Mouse (Mus musculus) CD8-positive naive resting alpha-beta T cell, adult 2 months (primary cell): ENCODE measurements around the gene Pcp2.

ENCODE experiments used
- DNase-seq, 2 experiments: peaks; one replicate each; pipeline ENCODE4 v3.0.0; 2022; ENCODE audit warnings: low read depth in 2 of 2, low spot score in 2 of 2

The Pcp2 gene

GRCm38 (mm10) chr8:3625445-3625844 lies at the start of gene Pcp2:
Gene Pcp2, minus strand, starts transcription at chr8:3625545.
- no peak for DNase-seq

- no peak for DNase-seq
Measured at GRCm38 (mm10) chr8:3674671-3675070, 49.3 kb upstream of the Pcp2 start.

- peak; percentile 82 to 89 for DNase-seq
Measured at GRCm38 (mm10) chr8:3671980-3672491, 46.7 kb upstream of the Pcp2 start, which contains the start of gene Fcor. Gene Fcor, minus strand, starts transcription at chr8:3672362.

GRCm38 (mm10) chr8:3670388-3670787 lies 45.0 kb upstream of the Pcp2 start:
- no peak for DNase-seq

- DNase-seq: no peak
Measured at GRCm38 (mm10) chr8:3665507-3665906, 40.2 kb upstream of the Pcp2 start, which contains the start of gene Mcemp1. Gene Mcemp1, plus strand, starts transcription at chr8:3665754.

GRCm38 (mm10) chr8:3664405-3664804 lies 39.1 kb upstream of the Pcp2 start:
- DNase-seq: no peak

GRCm38 (mm10) chr8:3660889-3661288 lies 35.5 kb upstream of the Pcp2 start:
- no peak for DNase-seq

GRCm38 (mm10) chr8:3656725-3657381 lies 31.5 kb upstream of the Pcp2 start:
- no peak for DNase-seq

- no peak for DNase-seq
Measured at GRCm38 (mm10) chr8:3655526-3655925, 30.2 kb upstream of the Pcp2 start, which contains the start of gene Retn. Gene Retn, plus strand, starts transcription at chr8:3655770.

- DNase-seq: no peak
Measured at GRCm38 (mm10) chr8:3654726-3655508, 29.6 kb upstream of the Pcp2 start.

GRCm38 (mm10) chr8:3652845-3653244 lies 27.5 kb upstream of the Pcp2 start:
- no peak for DNase-seq

- DNase-seq: no peak
Measured at GRCm38 (mm10) chr8:3648990-3649389, 23.6 kb upstream of the Pcp2 start.

GRCm38 (mm10) chr8:3648268-3648667 lies 22.9 kb upstream of the Pcp2 start:
- DNase-seq: no peak

- DNase-seq: no peak
Measured at GRCm38 (mm10) chr8:3647561-3647960, 22.2 kb upstream of the Pcp2 start.

- no peak for DNase-seq
Measured at GRCm38 (mm10) chr8:3646824-3647531, 21.6 kb upstream of the Pcp2 start.

- DNase-seq: peak in 1 of 2 experiments; percentile 24
Measured at GRCm38 (mm10) chr8:3645804-3646203, 20.5 kb upstream of the Pcp2 start.

GRCm38 (mm10) chr8:3631478-3631875 lies 6.1 kb upstream of the Pcp2 start:
- DNase-seq: no peak

- peak; percentile 82 to 87 for DNase-seq
Measured at GRCm38 (mm10) chr8:3630647-3631477, 5.5 kb upstream of the Pcp2 start, which contains the start of gene Stxbp2. Gene Stxbp2, plus strand, starts transcription at chr8:3630955.

- DNase-seq: peak in 1 of 2 experiments; percentile 44
Measured at GRCm38 (mm10) chr8:3628014-3628413, 2.7 kb upstream of the Pcp2 start.

GRCm38 (mm10) chr8:3626971-3627370 lies 1.6 kb upstream of the Pcp2 start:
- no peak for DNase-seq
